23 mouse cellular contexts compared by ENCODE assay signal in the genomic region with DNA sequence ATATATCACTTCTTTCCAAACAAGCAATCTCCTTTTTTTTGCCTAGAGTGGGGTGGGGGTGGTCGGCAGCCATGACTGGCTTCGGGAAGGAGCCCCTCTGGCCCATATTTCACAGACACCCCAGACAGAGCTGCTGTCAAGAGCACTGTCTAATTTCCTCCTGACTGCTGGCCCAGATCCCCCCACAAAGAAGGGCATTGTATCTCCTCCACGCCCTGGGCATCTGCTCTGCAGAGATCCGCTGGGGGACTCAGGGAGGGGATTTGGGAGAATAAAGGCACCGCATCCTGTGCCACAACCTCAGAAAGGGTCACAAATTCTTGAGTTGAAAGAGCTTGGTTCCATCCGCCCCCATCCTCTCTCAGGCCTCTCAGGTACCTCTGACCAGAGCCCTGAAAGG. TPM values are rescaled to one million over a fixed set of nuclear protein-coding genes. Genes with fewer than 3 reads are reported as not detected.
"Had no signal": no experiment of that assay in that cellular context is flagged by ENCODE, and none has a peak within 500 bp of the region (broad histone marks: within the 10 kb centered on the region; RNA-seq: fewer than 3 reads in every experiment).

No protein-coding gene starts in this region.

- H3K27ac ChIP-seq: left cerebral cortex, adult 2 months; liver, embryonic 14.5 days; macrophage; midbrain, embryonic 10.5 days; midbrain, embryonic 13.5 days; neural tube, embryonic 12.5 days; neural tube, embryonic 15.5 days; stomach, postnatal 0 days had no signal

- H3K27me3 ChIP-seq: midbrain, embryonic 13.5 days; neural tube, embryonic 12.5 days; neural tube, embryonic 15.5 days had no signal

- H3K4me3 ChIP-seq: left cerebral cortex, adult 2 months; midbrain, embryonic 10.5 days; midbrain, embryonic 13.5 days; myocyte; neural tube, embryonic 12.5 days; neural tube, embryonic 15.5 days had no signal

- H3K36me3 ChIP-seq: midbrain, embryonic 10.5 days; midbrain, embryonic 13.5 days; neural tube, embryonic 12.5 days; neural tube, embryonic 15.5 days had no signal

- H3K9me3 ChIP-seq: midbrain, embryonic 10.5 days; midbrain, embryonic 13.5 days; neural tube, embryonic 12.5 days; neural tube, embryonic 15.5 days had no signal

- ATAC-seq: liver, postnatal 0 days; lung, postnatal 0 days; midbrain, embryonic 13.5 days; midbrain, embryonic 16.5 days had no signal

- H3K9ac ChIP-seq: liver, embryonic 14.5 days; liver, postnatal 0 days; lung, embryonic 14.5 days; midbrain, embryonic 13.5 days; neural tube, embryonic 12.5 days; neural tube, embryonic 15.5 days had no signal

- DNase-seq: kidney, adult 18-20 months; kidney, adult 9 months; kidney, postnatal 25 days; layer of hippocampus, postnatal 36 days; left cerebral cortex, postnatal 4 days; liver, postnatal 0 days; lung, embryonic 14.5 days; thymus, adult 2 months; thymus, postnatal 14 days; thymus, postnatal 4 days had no signal

- H3K4me2 ChIP-seq: lung, embryonic 14.5 days; midbrain, embryonic 13.5 days; neural tube, embryonic 12.5 days; neural tube, embryonic 15.5 days had no signal

RNA-seq across cellular contexts. Expression of a gene that starts 22.7 kb away (rescaled TPM):
- total RNA-seq: liver, adult 2 months; monocyte, adult 5-6 weeks had no signal
- polyA plus RNA-seq: liver, adult 2 months; macrophage had no signal
